Mouse (Mus musculus): Measurements from ENCODE around the gene Cttnbp2. TPM values are rescaled to one million over a fixed set of nuclear protein-coding genes. Genes with fewer than 3 reads are reported as not detected.

The Cttnbp2 gene
- polyA plus RNA-seq, 1 experiment, result 1.2 TPM

GRCm38 (mm10) chr6:18360154-18360553, 154.5 kb downstream of the Cttnbp2 start:
- Histone ChIP-seq H3K27ac (ENCODE audit: control insufficient read depth, insufficient read depth, low read depth, low read length) (no peak overlapping the region), H3K36me3 (ENCODE audit: control insufficient read depth, insufficient read depth, low read length) (no peaks in the 10 kb centered on the region), H3K4me1 (ENCODE audit: control insufficient read depth, insufficient read depth, low read length) (no peaks in the 10 kb centered on the region), H3K4me3 (ENCODE audit: control insufficient read depth, low read depth, low read length) (no peak overlapping the region), H3K27me3 (ENCODE audit: control insufficient read depth, insufficient read depth, low read length) (no peaks in the 10 kb centered on the region)
- TF ChIP-seq POLR2A (IDR thresholded peaks at IDR 0.05; ENCODE audit: control insufficient read depth, low read depth, low read length), result no peak
- TF ChIP-seq CTCF (IDR thresholded peaks at IDR 0.05; ENCODE audit: control insufficient read depth, insufficient read depth, insufficient replicate concordance, low read depth, low read length), result no peak

GRCm38 (mm10) chr6:18349153-18349858, 165.3 kb downstream of the Cttnbp2 start:
- TF ChIP-seq CTCF (IDR thresholded peaks at IDR 0.05; ENCODE audit: control insufficient read depth, insufficient read depth, insufficient replicate concordance, low read depth, low read length) (no peak), POLR2A (IDR thresholded peaks at IDR 0.05; ENCODE audit: control insufficient read depth, low read depth, low read length) (no peak)
- Histone ChIP-seq H3K4me3 (ENCODE audit: control insufficient read depth, low read depth, low read length) (no peak overlapping the region), H3K27me3 (ENCODE audit: control insufficient read depth, insufficient read depth, low read length) (no peaks in the 10 kb centered on the region), H3K4me1 (ENCODE audit: control insufficient read depth, insufficient read depth, low read length) (no peaks in the 10 kb centered on the region), H3K27ac (ENCODE audit: control insufficient read depth, insufficient read depth, low read depth, low read length) (no peak overlapping the region), H3K36me3 (ENCODE audit: control insufficient read depth, insufficient read depth, low read length) (no peaks in the 10 kb centered on the region)

- TF ChIP-seq POLR2A (IDR thresholded peaks at IDR 0.05; ENCODE audit: control insufficient read depth, low read depth, low read length) (no peak), CTCF (IDR thresholded peaks at IDR 0.05; ENCODE audit: control insufficient read depth, insufficient read depth, insufficient replicate concordance, low read depth, low read length) (no peak)
These were observed 170.4 kb downstream of the Cttnbp2 start for GRCm38 (mm10) chr6:18344272-18344671.

GRCm38 (mm10) chr6:18338307-18338706, 176.3 kb downstream of the Cttnbp2 start:
- Histone ChIP-seq H3K4me3 (ENCODE audit: control insufficient read depth, low read depth, low read length) (no peak overlapping the region), H3K36me3 (ENCODE audit: control insufficient read depth, insufficient read depth, low read length) (no peaks in the 10 kb centered on the region), H3K27me3 (ENCODE audit: control insufficient read depth, insufficient read depth, low read length) (no peaks in the 10 kb centered on the region), H3K27ac (ENCODE audit: control insufficient read depth, insufficient read depth, low read depth, low read length) (no peak overlapping the region), H3K4me1 (ENCODE audit: control insufficient read depth, insufficient read depth, low read length) (no peaks in the 10 kb centered on the region)
- TF ChIP-seq POLR2A (IDR thresholded peaks at IDR 0.05; ENCODE audit: control insufficient read depth, low read depth, low read length) (no peak), CTCF (IDR thresholded peaks at IDR 0.05; ENCODE audit: control insufficient read depth, insufficient read depth, insufficient replicate concordance, low read depth, low read length) (no peak)

More at GRCm38 (mm10) chr6:18344272-18344671, 170.4 kb downstream of the Cttnbp2 start:
- H3K4me1 ChIP-seq (ENCODE audit: control insufficient read depth, insufficient read depth, low read length), result no peaks in the 10 kb centered on the region
- H3K4me3 ChIP-seq (ENCODE audit: control insufficient read depth, low read depth, low read length), result no peak overlapping the region
- no peaks in the 10 kb centered on the region for H3K27me3 ChIP-seq (ENCODE audit: control insufficient read depth, insufficient read depth, low read length)
- H3K27ac ChIP-seq (ENCODE audit: control insufficient read depth, insufficient read depth, low read depth, low read length), result no peak overlapping the region
- H3K36me3 ChIP-seq (ENCODE audit: control insufficient read depth, insufficient read depth, low read length), result no peaks in the 10 kb centered on the region

- TF ChIP-seq CTCF (IDR thresholded peaks at IDR 0.05; ENCODE audit: control insufficient read depth, insufficient read depth, insufficient replicate concordance, low read depth, low read length) (no peak), POLR2A (IDR thresholded peaks at IDR 0.05; ENCODE audit: control insufficient read depth, low read depth, low read length) (no peak)
- no peaks in the 10 kb centered on the region for H3K36me3 ChIP-seq (ENCODE audit: control insufficient read depth, insufficient read depth, low read length)
- H3K4me3 ChIP-seq (ENCODE audit: control insufficient read depth, low read depth, low read length), result no peak overlapping the region
- no peaks in the 10 kb centered on the region for H3K4me1 ChIP-seq (ENCODE audit: control insufficient read depth, insufficient read depth, low read length)
- no peaks in the 10 kb centered on the region for H3K27me3 ChIP-seq (ENCODE audit: control insufficient read depth, insufficient read depth, low read length)
- no peak overlapping the region for H3K27ac ChIP-seq (ENCODE audit: control insufficient read depth, insufficient read depth, low read depth, low read length)
These were observed 179.2 kb downstream of the Cttnbp2 start for GRCm38 (mm10) chr6:18335393-18335792.

GRCm38 (mm10) chr6:18322950-18323349, 191.7 kb downstream of the Cttnbp2 start:
- Histone ChIP-seq H3K36me3 (ENCODE audit: control insufficient read depth, insufficient read depth, low read length) (no peaks in the 10 kb centered on the region), H3K4me1 (ENCODE audit: control insufficient read depth, insufficient read depth, low read length) (no peaks in the 10 kb centered on the region), H3K27ac (ENCODE audit: control insufficient read depth, insufficient read depth, low read depth, low read length) (no peak overlapping the region), H3K4me3 (ENCODE audit: control insufficient read depth, low read depth, low read length) (no peak overlapping the region), H3K27me3 (ENCODE audit: control insufficient read depth, insufficient read depth, low read length) (no peaks in the 10 kb centered on the region)
- no peak for TF ChIP-seq CTCF (IDR thresholded peaks at IDR 0.05; ENCODE audit: control insufficient read depth, insufficient read depth, insufficient replicate concordance, low read depth, low read length)
- TF ChIP-seq POLR2A (IDR thresholded peaks at IDR 0.05; ENCODE audit: control insufficient read depth, low read depth, low read length), result no peak

All from testis, adult 2 months (tissue).